Mouse (Mus musculus) adrenal gland, adult 18-20 months (tissue): ENCODE measurements around the gene Camsap1. TPM values are rescaled to one million over a fixed set of nuclear protein-coding genes. Genes with fewer than 3 reads are reported as not detected.

Experiments
- DNase-seq, 2 experiments: peaks; one replicate each; pipeline ENCODE4 v3.0.0; 2021 to 2022; ENCODE audit warnings: low spot score in 2 of 2
- long read RNA-seq, 2 experiments: library from polyadenylated mRNA; stranded (forward); transcript quantifications; one replicate each; pipeline ENCODE4 v2.0.0; 2021
- total RNA-seq, 2 experiments: library from RNA; stranded (reverse); gene quantifications; 1 replicate in 1 of 2; 2 replicates in 1 of 2; pipeline ENCODE4 v1.2.3; 2021

Camsap1 gene
- total RNA-seq: 10 to 100 TPM; 35.3 to 37.5 TPM
- long read RNA-seq, experiment 1, partial matches to known transcripts: 3 of 10 reads
- long read RNA-seq, experiment 1, other reads (novel, unspliced or antisense): 7 of 10 reads
- long read RNA-seq, experiment 2, partial matches to known transcripts: 10 of 16 reads
- long read RNA-seq, experiment 2, other reads (novel, unspliced or antisense): 6 of 16 reads

DNA sequence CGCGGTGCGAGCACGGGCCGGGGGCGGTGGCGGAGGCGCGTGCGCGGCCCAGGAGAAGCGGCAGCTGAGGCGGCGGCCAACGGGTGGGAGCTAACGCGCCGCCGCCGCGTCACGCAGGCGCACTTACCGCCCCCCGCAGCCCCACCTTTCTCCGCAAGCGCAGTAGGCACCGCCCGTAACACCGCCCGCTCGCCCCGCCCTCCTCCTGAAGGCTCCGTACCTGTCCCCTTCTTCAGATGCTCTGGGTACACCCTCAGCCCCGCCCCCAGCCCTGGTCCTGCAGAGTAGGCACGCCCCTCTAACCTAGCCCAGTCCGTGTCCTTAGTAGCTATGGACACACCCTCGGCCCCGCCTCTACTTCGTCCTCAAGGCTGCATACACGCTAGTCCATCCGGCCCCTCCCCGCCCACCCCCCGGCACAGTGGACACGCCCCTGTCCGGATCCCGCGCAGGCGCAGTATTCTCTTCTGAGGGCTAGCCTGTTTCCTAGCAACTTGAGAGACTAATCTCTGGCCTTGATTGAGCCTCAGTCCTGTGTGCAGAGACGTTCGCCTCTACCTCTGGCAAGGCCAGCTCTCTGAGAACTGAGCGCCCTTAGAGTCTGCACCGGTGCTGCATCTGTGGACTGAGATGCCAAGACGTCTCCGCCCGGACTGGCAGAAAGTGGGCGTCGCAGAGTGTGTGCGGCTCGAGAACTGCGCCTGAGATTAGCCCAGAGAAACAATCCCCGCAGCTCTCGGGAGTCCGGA lies at the start of gene Camsap1:
Gene Camsap1 (minus strand): TSS at position 124 of the 749 bp plus-strand sequence.
- DNase-seq: peak; percentile 98

DNA sequence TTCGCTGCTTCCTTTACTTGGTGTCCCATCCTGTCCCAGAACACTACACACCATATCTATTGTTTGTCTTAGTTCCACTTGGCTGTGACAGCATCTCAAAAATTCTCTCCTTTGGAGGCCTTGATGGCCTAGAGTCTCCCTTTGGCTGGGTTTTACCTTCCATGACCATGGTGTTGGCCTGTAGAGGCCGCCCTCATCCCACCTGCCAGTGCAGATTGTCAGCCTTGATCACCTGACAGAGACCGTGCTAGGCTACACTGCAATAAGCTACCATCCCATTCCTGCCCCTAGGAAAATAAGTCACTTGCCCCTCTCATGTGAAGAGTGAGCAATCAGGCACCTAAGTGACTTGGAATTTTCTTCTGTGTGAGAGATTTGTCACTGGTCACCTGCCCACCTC lies 47.2 kb upstream of the Camsap1 start:
- DNase-seq: no peak

DNA sequence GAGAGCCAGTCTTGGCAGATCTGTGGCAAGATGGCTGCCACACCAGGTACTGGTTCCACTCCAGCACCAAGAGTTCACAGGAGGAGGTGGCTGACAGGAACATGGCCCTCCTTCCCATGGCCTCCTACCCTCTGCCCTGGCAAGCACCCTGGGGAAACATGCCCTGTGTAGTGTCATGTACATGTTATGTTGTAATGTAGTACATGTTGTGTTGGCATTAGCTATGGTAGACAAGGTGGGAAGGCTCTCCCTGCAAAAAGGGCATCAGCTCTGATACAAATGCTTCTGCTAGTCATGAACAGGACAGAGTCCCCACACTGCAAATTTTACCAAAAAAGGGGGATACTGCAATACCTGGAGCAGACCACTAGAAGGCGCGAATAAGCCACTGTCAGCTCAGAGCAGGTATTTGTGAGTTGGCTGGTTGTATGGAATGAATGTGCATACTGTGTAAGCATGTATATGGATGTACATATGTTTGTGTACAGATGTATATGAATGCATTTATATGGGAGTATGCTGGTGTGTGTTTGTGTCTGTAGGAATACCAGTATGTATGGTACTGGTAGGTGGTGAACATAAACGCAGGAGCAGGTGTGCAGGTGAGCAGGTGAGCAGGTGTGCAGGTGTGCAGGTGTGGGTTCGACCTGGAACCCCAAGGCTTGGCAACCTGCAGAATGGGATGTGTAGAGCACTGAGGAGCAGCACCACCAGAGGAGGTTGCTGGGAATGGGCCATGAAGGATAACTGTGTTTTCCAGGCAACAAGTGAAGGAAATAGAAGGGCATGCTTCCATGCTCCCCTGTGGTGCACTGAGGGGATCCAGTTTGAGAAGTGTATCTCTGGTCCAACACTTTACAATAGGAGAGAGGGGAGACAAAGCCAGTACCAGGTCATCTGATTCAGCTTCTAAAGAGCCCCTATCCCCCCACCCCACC lies 41.3 kb upstream of the Camsap1 start:
- peak in 1 of 2 experiments; percentile 29 for DNase-seq

DNA sequence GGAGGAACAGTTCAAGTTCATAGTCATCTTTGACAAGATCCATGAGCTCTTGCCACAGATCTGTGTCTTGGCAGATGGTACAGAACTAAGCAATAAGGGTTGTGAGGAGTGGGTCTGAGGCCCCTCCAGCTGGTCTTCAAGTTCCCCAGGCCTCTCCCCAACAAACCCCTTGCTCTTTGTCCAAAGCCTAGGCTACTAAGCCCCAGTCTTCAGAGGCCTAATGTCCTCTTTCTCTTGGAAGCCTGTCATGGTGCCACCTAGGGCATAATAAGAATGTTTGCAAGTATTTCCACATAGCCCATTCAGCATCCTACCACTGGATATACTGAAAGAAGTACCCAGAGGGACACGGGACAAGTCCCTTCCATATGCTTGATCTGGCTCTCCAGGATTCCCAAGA lies 39.5 kb upstream of the Camsap1 start:
- DNase-seq: no peak

DNA sequence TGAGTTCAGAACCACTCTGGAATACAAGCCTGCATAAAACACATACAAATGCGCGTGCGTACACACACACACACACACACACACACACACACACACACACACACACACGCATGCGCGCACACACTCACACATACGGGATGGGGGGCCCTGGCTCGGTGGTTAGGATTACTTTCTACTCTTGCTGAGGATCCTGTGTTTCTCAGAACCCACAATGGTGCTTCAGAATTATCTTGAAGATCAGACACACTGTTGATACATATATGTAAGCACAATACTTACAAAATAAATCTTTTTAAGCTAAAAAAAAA lies 39.1 kb upstream of the Camsap1 start:
- DNase-seq: no peak

DNA sequence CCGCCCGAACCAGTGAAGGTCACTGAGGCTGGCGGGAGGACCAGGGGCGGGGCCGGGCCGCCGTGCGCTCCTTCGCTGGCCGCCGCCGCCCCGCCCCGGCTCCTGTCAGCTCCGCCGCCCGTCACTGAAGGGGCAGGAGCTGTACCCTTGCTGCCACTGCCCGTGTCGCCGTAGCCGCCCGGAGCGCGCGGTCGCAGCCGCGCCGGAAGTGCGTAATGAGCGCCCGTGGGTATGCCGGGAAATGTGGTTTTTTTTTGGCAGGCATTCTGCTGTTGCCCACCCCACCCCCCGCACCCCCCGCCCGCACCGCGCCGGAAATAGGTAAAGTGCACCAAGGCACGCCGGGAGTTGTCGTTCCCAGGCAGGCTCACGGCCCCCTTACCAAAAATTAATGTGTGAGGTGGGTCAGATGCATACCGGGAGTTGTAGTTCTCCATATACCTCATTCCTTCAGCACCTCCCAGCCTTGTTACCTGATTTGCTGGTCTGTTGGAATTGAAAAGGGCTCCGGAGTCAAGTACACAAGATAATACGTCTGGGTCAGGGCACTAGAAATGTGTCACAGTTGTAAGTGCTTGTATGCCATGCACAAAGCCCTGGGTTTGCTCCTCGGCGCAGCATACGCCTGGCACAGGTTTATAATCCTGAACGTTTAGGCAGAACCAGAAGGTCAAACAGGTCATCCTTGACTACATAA lies 38.6 kb upstream of the Camsap1 start, which contains the start of gene Ubac1:
Gene Ubac1 (minus strand): TSS at position 187 of the 697 bp plus-strand sequence.
- peak; percentile 84 to 85 for DNase-seq

DNA sequence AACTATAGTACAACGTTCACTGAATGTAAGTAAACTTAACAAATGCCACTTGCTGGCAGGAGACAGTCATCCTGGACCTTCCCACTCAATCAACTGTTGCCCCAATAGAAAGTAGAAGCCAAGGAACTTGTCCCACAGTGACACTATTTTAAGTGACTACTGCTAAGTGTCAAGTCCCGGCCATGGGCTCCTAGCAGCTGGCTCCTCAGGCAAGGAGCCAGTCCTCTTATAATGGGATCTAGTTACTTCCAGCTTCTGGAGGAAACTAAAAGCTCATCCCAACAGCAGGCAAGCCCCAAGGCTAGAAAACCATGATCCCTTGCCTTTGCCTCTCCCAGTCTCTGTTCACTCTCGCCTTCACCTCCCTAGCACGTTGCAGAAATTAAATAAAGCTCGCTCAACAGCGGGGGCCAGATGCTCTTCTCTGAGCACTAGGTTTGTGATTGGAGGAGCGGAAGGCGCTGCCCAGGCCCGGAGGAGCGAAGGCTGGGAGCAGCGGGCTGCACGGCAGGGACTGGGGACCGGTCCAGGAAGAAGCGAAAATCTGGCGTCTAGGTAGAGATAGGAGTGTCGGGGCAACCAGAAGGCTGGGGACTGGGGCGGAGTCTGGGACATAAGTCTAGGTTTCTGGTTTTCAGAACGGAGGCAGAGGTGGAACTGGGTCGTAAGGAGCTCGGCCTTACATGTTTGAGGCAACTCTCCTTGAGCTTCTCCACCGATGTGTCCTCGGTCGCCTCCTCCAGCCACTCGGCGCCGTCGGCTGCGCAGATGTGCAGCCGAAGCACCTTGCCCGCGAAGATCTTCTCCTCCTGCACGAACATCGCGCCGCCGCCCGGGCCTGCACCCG lies 37.9 kb upstream of the Camsap1 start:
- peak in 1 of 2 experiments; percentile 41 for DNase-seq

DNA sequence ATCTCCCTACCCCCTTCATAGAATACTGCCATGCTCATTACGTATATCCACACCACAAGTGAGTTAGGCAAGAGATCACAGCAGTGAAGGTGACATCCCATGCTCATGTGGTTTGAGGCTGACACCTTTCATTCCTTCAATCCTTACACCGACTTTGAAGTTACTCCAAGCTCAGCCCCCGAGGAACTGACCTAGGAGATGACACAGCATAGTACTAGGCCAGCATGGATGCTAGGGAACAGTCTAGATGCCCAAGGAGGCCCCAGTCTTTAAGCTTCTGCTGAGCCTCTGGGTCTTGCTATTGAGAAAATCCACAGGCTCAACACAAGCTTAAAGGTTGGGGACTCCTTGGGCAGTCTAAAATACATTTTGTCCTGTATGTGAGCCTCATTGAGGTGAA lies 36.8 kb upstream of the Camsap1 start:
- no peak for DNase-seq

DNA sequence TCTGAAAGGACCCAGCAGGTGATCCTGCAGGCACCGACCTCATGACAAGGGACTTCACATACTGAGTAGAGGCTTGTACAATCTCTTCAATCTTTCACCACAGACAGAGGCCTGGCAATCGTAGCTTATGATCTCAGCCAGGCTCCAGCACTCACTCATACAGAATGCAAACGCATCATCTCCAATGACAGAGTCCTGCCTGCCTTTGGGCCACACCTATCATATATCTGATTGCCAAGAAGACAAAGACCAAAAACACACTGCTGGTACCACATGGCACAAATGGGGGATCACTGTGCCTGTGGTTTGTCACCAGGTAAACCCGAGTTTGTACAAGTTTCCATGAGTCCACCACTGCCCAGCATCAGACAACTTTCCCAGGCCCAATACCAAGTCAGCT lies 34.2 kb upstream of the Camsap1 start:
- DNase-seq: no peak

DNA sequence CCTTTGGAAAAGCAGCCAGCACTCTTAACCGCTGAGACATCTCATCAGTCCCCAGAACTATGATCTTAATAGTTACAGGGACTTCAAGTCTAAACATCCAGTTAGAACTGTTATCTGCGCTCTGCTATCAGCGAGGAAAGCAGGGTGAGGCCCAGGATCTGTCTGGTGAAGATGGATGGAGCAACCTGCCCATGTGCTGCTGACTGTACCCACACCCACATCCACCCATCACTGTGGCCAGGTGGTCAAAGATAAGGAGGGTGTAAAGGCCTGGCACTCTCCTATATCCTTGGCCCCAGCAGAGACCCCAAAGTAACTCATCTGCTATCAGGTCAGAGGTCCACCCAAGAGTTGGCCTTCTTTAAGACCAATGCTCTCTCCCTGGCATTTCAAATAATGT lies 30.6 kb upstream of the Camsap1 start:
- no peak for DNase-seq

DNA sequence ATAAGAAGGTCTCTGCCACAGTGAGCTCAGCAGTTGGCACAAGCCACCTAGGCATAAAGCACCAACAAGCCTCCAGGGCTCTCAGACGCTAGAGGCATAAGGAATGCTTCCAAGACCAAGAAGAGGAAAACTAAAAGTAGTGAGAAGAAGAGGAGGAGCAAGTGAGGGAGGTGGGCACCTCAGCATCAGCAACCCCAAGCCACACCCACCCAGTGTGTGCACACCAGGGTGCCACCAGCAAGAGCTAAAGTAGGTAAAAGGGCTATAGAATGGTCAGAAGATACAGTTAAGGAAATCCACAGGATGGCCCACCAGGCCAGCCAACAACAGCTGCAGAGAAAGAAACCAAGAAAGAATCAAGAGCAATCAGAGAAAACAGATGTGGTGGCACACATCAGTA lies 28.3 kb upstream of the Camsap1 start:
- DNase-seq: no peak

DNA sequence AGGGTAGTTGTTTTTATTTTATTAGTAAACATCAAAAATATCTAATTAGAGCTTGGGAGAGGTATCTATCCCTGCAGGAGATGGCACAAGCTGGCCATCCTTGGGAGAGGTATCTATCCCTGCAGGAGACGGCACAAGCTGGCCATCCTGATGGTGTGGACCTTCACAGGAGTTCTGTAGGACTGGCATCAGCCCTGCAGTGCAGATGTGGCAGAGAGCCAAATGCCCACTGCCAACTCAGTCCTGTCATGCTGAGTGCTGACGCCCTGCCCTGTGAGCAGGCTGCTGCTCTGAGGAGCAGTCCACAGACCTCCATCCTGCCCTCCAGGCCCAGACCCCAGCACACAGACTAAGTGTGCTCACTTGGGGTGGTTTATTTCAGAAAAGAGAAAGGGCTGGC lies 18.9 kb upstream of the Camsap1 start:
- DNase-seq: no peak

DNA sequence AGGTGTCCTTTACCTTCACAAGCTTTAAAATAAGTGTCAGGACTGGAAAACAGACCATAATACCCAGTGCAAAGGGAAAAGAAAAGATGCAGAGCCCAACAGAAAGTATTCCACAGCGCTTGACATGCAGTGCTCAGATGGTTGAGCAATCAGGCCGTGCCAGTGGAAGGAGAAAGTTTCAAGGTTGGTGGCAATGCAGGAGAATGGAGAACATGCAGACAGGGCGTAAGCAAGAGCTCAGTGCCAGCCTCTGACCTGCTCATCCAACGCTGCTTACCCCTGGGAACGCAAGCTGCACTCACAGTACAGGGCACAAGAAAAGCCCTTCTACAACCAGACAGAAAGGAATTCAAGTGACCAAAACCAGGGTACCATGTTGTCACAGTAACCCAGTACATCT lies 18.1 kb upstream of the Camsap1 start:
- DNase-seq: no peak

DNA sequence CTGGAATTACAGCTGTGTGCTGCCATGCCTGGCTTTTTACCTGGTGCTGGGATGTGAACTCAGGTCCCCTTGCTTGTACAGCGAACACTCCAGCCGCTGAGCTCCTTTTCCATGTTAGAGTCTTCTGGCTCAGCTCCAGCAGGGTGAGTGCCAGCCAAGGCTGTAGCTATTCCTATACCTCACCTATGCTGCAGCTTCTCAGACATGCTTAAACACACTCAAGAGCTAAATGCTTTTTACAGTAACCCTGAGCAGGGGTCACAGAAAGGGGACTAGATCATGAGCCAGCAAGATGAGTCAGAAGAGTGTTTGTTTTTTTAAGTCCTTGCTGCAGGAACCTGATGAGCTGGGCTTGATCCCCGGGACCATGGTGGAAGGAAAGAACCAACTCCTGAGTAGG lies 14.6 kb upstream of the Camsap1 start:
- DNase-seq: no peak

DNA sequence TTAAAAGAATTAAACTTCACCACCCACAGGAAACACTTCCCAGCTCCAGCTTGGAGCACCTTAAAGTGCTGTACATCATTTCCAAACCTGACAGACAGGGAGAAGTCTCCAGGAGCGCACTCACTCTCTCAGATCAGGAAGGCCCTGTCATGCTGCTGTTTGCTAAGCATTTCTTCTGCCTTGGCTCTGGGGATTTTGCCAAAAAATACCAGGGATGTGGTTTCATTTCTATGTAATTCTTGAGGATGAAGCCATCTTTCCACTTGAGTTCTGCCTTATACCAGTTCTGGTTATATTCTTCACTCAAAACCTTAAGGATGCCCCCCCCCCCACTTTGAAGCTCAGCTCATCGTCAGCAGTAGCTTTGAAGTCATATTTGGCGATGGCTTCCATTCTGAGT lies 11.7 kb upstream of the Camsap1 start:
- DNase-seq: no peak

DNA sequence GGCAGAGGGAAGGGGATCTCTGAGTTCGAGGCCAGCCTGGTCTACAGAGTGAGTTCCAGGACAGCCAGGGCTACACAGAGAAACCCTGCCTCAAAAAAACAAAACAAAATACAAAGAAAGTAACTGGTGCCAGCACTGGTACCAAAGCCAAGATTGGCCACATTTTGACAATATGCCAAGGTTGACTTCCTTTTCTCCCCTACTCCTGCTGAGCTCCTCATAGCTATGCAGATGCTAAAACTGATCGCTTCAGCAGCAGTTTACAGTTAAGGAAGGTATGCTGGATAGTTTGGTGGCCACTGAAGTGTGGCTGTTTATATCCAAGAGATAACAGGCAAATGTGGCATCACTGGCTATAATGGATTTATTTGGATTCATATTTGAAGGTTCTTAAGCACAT lies 9.2 kb upstream of the Camsap1 start:
- DNase-seq: no peak

DNA sequence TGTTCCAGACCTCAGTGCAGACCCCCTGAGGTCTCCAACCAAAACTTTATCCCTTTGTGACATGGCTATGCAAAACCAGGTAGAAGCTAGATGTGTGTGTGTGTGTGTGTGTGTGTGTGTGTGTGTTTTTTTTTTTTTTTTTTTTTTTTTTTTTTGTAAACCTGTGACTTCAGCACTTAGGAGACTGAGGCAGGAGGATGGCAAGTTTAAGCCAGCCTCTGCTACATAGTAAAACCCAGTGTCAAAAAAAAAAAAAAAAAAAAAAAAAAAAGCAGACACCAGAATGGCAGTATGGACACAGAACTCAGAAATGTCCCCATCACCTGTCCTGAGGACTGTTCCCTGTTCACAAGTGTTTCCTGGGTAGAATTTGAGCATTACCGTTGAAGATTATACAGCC lies 6.6 kb upstream of the Camsap1 start:
- DNase-seq: no peak

DNA sequence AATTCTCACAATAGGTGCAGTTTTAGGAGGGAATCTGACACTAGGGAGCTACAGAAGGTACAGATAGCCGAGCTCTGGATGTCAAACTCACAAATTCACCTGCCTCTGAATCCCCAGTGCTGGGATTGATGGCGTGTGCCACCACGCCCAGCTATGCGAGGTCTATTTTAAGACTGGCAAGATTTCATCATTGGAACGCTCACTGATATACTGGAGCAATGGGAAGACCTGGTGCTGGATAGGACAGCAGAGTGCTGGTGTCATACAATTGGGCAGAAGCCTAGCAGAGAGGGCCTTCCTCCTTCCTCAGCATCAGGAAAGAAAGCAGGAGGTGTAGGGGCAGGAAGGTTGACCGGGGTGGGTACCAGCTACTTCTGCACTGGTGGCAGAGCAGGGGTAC lies 4.7 kb upstream of the Camsap1 start:
- DNase-seq: no peak

DNA sequence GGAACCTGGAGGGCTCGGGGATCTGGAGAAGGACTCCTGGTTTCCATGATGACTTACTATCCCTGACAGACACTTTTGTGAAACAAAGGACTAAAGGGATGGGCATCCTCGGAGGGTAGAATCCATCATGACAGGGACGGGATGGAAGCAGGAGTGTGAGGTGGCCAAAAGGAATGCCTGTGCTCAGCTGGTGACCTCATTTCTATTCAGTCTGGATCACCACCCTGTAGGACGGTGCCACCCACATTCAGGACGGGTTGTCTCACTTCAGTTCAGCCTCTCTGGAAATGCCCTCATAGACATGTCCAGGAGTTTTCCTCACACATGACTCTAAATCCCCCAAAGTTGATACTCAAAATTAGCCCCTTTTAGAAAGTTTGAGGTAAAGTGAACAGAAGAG lies 3.5 kb upstream of the Camsap1 start:
- no peak for DNase-seq

DNA sequence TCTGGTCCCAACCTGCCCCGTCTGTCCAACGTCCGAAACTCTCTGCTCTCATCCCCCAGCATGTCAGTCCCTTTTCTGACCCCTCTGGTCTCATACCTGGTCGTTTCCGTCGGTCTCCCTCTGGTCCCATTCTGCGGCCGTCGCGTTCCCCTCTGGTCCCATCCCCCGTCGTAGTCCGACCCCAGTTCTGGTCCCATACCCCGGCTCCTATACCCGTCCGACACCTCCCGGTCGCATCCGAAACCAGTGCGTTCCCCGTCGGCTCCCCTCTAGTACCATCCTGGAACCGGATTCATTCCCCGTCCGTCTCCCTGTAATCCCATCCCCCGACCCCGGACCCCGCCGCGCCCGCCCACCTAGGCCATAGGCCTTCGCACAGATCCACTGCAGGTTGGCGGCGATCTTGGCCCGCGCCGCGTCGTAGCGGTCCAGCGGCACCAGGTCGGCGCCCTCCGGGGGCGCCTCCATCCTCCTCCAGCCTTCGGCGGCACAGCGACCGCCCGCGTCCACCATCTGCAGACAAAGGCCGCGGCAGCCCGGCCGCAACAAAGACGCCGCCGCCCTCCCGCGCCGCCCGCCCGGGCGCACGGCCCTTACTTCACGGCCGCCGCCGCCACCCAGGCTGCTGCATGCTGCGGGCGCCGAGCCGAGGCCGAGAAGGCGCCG lies 523 bp downstream of the Camsap1 start:
- DNase-seq: peak in 1 of 2 experiments; percentile 29
